Comparison of ENCODE assay signal across 30 mouse cellular contexts in the genomic region with DNA sequence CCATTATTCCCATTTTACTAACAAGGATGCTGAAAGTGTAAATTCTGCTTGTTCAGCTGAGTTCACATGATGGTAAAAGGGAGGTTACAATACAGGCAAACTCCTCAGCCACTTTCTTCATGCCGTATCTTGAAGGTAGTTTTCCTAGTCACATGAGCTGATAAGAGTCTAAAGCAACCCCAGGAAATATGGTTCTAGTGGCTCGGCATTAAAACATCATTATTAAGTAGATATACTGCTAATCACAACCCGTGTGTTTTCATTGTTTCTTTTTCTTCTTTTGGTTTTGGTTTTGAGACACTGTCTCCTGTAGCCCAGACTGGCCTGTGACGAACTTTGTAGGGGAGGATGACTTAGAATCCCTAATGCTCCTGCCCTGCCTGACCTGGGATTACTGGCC. TPM values are rescaled to one million over a fixed set of nuclear protein-coding genes. Genes with fewer than 3 reads are reported as not detected.
DNase-seq lines count a peak whose midpoint lies in the region; ATAC-seq and TF ChIP-seq lines count a peak whose summit lies in the region.
"Had no signal": no experiment of that assay in that cellular context is flagged by ENCODE, and none has a peak within 500 bp of the region (broad histone marks: within the 10 kb centered on the region; RNA-seq: fewer than 3 reads in every experiment).

No protein-coding gene starts in this region.

- H3K4me2 ChIP-seq in liver, embryonic 12.5 days = peak overlapping the region; percentile 87

- H3K4me3 ChIP-seq in bone marrow, adult 2 months (replicated peaks; ENCODE audit: control insufficient read depth, low read depth, low read length) = peak overlapping the region; percentile 50
- H3K4me3 ChIP-seq in liver, embryonic 12.5 days = peak overlapping the region; percentile 94
- no peak overlapping the region for H3K4me3 ChIP-seq in macrophage (ENCODE audit: inconsistent target)
- H3K4me3 ChIP-seq: embryonic facial prominence, embryonic 12.5 days had no signal

- H3K27ac ChIP-seq in bone marrow, adult 2 months (ENCODE audit: control insufficient read depth, insufficient read depth, low read depth, low read length, poor library complexity) = no peak overlapping the region
- H3K27ac ChIP-seq in liver, embryonic 12.5 days = peak overlapping the region; percentile 97
- peak overlapping the region; percentile 98 for H3K27ac ChIP-seq in macrophage
- H3K27ac ChIP-seq: embryonic facial prominence, embryonic 12.5 days; heart, embryonic 13.5 days had no signal

- 15% methylated on average over 4 of the region's 4 CpGs for WGBS in bone marrow, adult 2 months
- WGBS in liver, embryonic 12.5 days (ENCODE audit: insufficient replicate concordance) = 17% methylated on average over 4 of the region's 4 CpGs
- WGBS in macrophage (ENCODE audit: missing documents) = 14% methylated on average over 4 of the region's 4 CpGs

- intact Hi-C loops in heart, postnatal 25 days (cut with DNase I) = no loop called here

- H3K27me3 ChIP-seq in liver, embryonic 12.5 days (replicated peaks) = 0 out of 2 replicates have a peak, but pooled peaks cover 4% of the 10 kb centered on the region

- DNase-seq in kidney, adult 9 months = peak; percentile 16
- DNase-seq in kidney, adult 8-10 months = no peak
- no peak for DNase-seq in ovary, postnatal 10 days (ENCODE audit: low spot score)
- DNase-seq in heart, postnatal 25 days (ENCODE audit: low spot score) = no peak
- DNase-seq: adrenal gland, postnatal 36 days; B cell, adult 2 months; cerebellum, adult 18-20 months; cerebellum, postnatal 25 days; gastrocnemius, postnatal 25 days; heart, adult 18-20 months; heart, postnatal 4 days; kidney, adult 18-20 months; kidney, postnatal 14 days; lung, adult 18-20 months; thymus, adult 18-20 months; thymus, postnatal 36 days had no signal

- peaks cover 28% of the 10 kb centered on the region for H3K79me2 ChIP-seq in macrophage (ENCODE audit: inconsistent target)

- no peaks in the 10 kb centered on the region for H3K9me3 ChIP-seq in liver, embryonic 12.5 days (replicated peaks)
- H3K9me3 ChIP-seq: embryonic facial prominence, embryonic 12.5 days; heart, embryonic 13.5 days; midbrain, embryonic 10.5 days had no signal

- no peak for TF ChIP-seq CTCF in bone marrow, adult 2 months (IDR thresholded peaks at IDR 0.05; ENCODE audit: control insufficient read depth, insufficient read depth, low read length)

- H3K36me3 ChIP-seq in liver, embryonic 12.5 days = peaks cover 70% of the 10 kb centered on the region
- H3K36me3 ChIP-seq in macrophage (ENCODE audit: inconsistent target) = peaks cover 2% of the 10 kb centered on the region; the same call in 1 of the 2 replicates
- H3K36me3 ChIP-seq: embryonic facial prominence, embryonic 12.5 days; midbrain, embryonic 10.5 days had no signal

- H3K4me1 ChIP-seq in bone marrow, adult 2 months (ENCODE audit: control insufficient read depth, insufficient read depth, low read length) = peaks cover 7% of the 10 kb centered on the region
- peaks cover 74% of the 10 kb centered on the region for H3K4me1 ChIP-seq in liver, embryonic 12.5 days

- no peak for ATAC-seq in liver, embryonic 12.5 days
- ATAC-seq: forebrain, embryonic 16.5 days; inflammation-experienced regulatory T-cells, adult 6 months had no signal

- TF ChIP-seq POLR2A in bone marrow, adult 2 months (IDR thresholded peaks at IDR 0.05; ENCODE audit: borderline replicate concordance, control insufficient read depth, low read depth, low read length) = no peak

- peak overlapping the region; percentile 100 for H3K9ac ChIP-seq in liver, embryonic 12.5 days
- H3K9ac ChIP-seq: embryonic facial prominence, embryonic 12.5 days; hindbrain, embryonic 14.5 days had no signal

RNA-seq across cellular contexts. Expression of gene Lmo2, which starts 10.4 kb away (rescaled TPM):
- polyA plus RNA-seq in bone marrow, adult 2 months (2011; ENCODE audit: insufficient read depth, insufficient read length, low replicate concordance, missing spikeins) = 110 and 144 TPM in 2 replicates
- polyA plus RNA-seq in liver, embryonic 12.5 days (2016; fragmentation: Nextera tagmentation; extraction: Ambion mirVana) = 188 and 194 TPM in 2 replicates
- total RNA-seq in macrophage (2018; cell fraction: chromatin; rRNA removed) = 100 to 1,000 TPM in 12 of 26 experiments, 10 to 100 TPM in 14; 39.5 to 213 (median 98.9) TPM
- 100 to 1,000 TPM; 111 to 268 (median 186) TPM for total RNA-seq in macrophage (2018; cell fraction: cytosol; rRNA removed)
- 100 to 1,000 TPM in 23 of 26 experiments, 10 to 100 TPM in 3; 86.9 to 369 (median 162) TPM for total RNA-seq in macrophage (2018; cell fraction: nucleus; rRNA removed)
- polyA plus RNA-seq in macrophage (2018) = 181 to 268 TPM (median 246 TPM) in 3 replicates
- 10 to 100 TPM; 19.3 to 19.8 TPM for total RNA-seq in heart, postnatal 25 days (2021)

RNA-seq across cellular contexts. Expression of gene Fbxo3, which starts 59.3 kb away (rescaled TPM):
- 26.1 and 29.1 TPM in 2 replicates for polyA plus RNA-seq in bone marrow, adult 2 months (2011; ENCODE audit: insufficient read depth, insufficient read length, low replicate concordance, missing spikeins)
- polyA plus RNA-seq in liver, embryonic 12.5 days (2016; fragmentation: Nextera tagmentation; extraction: Ambion mirVana) = 60.1 and 62.2 TPM in 2 replicates
- 10 to 100 TPM; 22.4 to 89.7 (median 55.1) TPM for total RNA-seq in macrophage (2018; cell fraction: chromatin; rRNA removed)
- 10 to 100 TPM; 19.2 to 38.3 (median 27.1) TPM for total RNA-seq in macrophage (2018; cell fraction: cytosol; rRNA removed)
- 10 to 100 TPM; 19.8 to 82.3 (median 43.1) TPM for total RNA-seq in macrophage (2018; cell fraction: nucleus; rRNA removed)
- 26.0 to 39.2 TPM (median 26.9 TPM) in 3 replicates for polyA plus RNA-seq in macrophage (2018)
- total RNA-seq in heart, postnatal 25 days (2021) = 10 to 100 TPM; 51.9 to 58.3 TPM

RNA-seq across cellular contexts. Expression of gene 4931422A03Rik, which starts 60.0 kb away (rescaled TPM):
- 3.2 and 8.3 TPM in 2 replicates for polyA plus RNA-seq in bone marrow, adult 2 months (2011; ENCODE audit: insufficient read depth, insufficient read length, low replicate concordance, missing spikeins)
- polyA plus RNA-seq in liver, embryonic 12.5 days (2016; fragmentation: Nextera tagmentation; extraction: Ambion mirVana) = 2.1 and 2.4 TPM in 2 replicates
- total RNA-seq in macrophage (2018; cell fraction: chromatin; rRNA removed) = not detected
- total RNA-seq in macrophage (2018; cell fraction: cytosol; rRNA removed) = not detected
- not detected for total RNA-seq in macrophage (2018; cell fraction: nucleus; rRNA removed)
- polyA plus RNA-seq in macrophage (2018) = not detected in 3 replicates
- not detected for total RNA-seq in heart, postnatal 25 days (2021)
- total RNA-seq: adrenal gland, postnatal 36 days; gastrocnemius, postnatal 25 days; heart, adult 18-20 months; heart, postnatal 4 days; layer of hippocampus, adult 2 months; layer of hippocampus, postnatal 25 days; left cerebral cortex, postnatal 10 days; midbrain, postnatal 0 days had no signal
- polyA plus RNA-seq: small intestine, adult 2 months had no signal
